Mouse (Mus musculus): ENCODE data around the gene Edar. TPM values are rescaled to one million over a fixed set of nuclear protein-coding genes. Genes with fewer than 3 reads are reported as not detected.

Gene Edar
- total RNA-seq, 2 experiments from 2014 or later, result 0.11 TPM; not detected in 1

- TF ChIP-seq CTCF (IDR thresholded peaks at IDR 0.05), result no peak
- peak; percentile 62 for DNase-seq
- no peak overlapping the region for H3K4me3 ChIP-seq
- peak overlapping the region; percentile 71 for H3K27ac ChIP-seq
- intact Hi-C loops (cut with DNase I), result no loop called here
These were observed 64.8 kb downstream of the Edar start for GRCm38 (mm10) chr10:58610484-58611261.

- intact Hi-C loops (cut with DNase I), result no loop called here
- H3K27ac ChIP-seq, result no peak overlapping the region
- TF ChIP-seq CTCF (IDR thresholded peaks at IDR 0.05), result no peak
- H3K4me3 ChIP-seq, result no peak overlapping the region
- no peak for DNase-seq
These were observed 66.6 kb downstream of the Edar start for GRCm38 (mm10) chr10:58608858-58609257.

- no peak overlapping the region for H3K27ac ChIP-seq
- DNase-seq, result no peak
- H3K4me3 ChIP-seq, result no peak overlapping the region
- intact Hi-C loops (cut with DNase I), result no loop called here
- TF ChIP-seq CTCF (IDR thresholded peaks at IDR 0.05), result no peak
These were observed 69.1 kb downstream of the Edar start for GRCm38 (mm10) chr10:58606356-58606755.

GRCm38 (mm10) chr10:58604779-58605178 lies 70.7 kb downstream of the Edar start:
- H3K27ac ChIP-seq, result peak overlapping the region; percentile 81
- no peak for TF ChIP-seq CTCF (IDR thresholded peaks at IDR 0.05)
- no peak overlapping the region for H3K4me3 ChIP-seq
- DNase-seq, result peak; percentile 90
- intact Hi-C loops (cut with DNase I), result no loop called here

- intact Hi-C loops (cut with DNase I), result no loop called here
- peak overlapping the region; percentile 48; the same call in 1 of the 2 replicates for H3K27ac ChIP-seq
These were observed 73.5 kb downstream of the Edar start for GRCm38 (mm10) chr10:58601946-58602345.

GRCm38 (mm10) chr10:58601431-58601901 lies 74.0 kb downstream of the Edar start:
- TF ChIP-seq CTCF (IDR thresholded peaks at IDR 0.05), result no peak
- H3K27ac ChIP-seq, result peak overlapping the region; percentile 48; the same call in 1 of the 2 replicates
- peak; percentile 68 for DNase-seq
- intact Hi-C loops (cut with DNase I), result no loop called here
- H3K4me3 ChIP-seq, result peak overlapping the region; percentile 29

More at GRCm38 (mm10) chr10:58601946-58602345, 73.5 kb downstream of the Edar start:
- peak overlapping the region; percentile 29 for H3K4me3 ChIP-seq
- TF ChIP-seq CTCF (IDR thresholded peaks at IDR 0.05), result no peak
- DNase-seq, result no peak

GRCm38 (mm10) chr10:58600983-58601382 lies 74.5 kb downstream of the Edar start:
- TF ChIP-seq CTCF (IDR thresholded peaks at IDR 0.05), result no peak
- no peak overlapping the region for H3K27ac ChIP-seq
- no peak overlapping the region for H3K4me3 ChIP-seq
- DNase-seq, result no peak
- intact Hi-C loops (cut with DNase I), result no loop called here

- intact Hi-C loops (cut with DNase I), result no loop called here
- H3K4me3 ChIP-seq, result no peak overlapping the region
- no peak overlapping the region for H3K27ac ChIP-seq
- TF ChIP-seq CTCF (IDR thresholded peaks at IDR 0.05), result no peak
- DNase-seq, result no peak
These were observed 75.3 kb downstream of the Edar start for GRCm38 (mm10) chr10:58600151-58600550.

GRCm38 (mm10) chr10:58595821-58596220 lies 79.6 kb downstream of the Edar start:
- intact Hi-C loops (cut with DNase I), result no loop called here
- Histone ChIP-seq H3K27ac (peak overlapping the region; percentile 61), H3K4me3 (no peak overlapping the region)
- TF ChIP-seq CTCF (IDR thresholded peaks at IDR 0.05), result no peak
- peak; percentile 21 for DNase-seq

GRCm38 (mm10) chr10:58595197-58595596 lies 80.3 kb downstream of the Edar start:
- no peak overlapping the region for H3K4me3 ChIP-seq
- TF ChIP-seq CTCF (IDR thresholded peaks at IDR 0.05), result no peak
- H3K27ac ChIP-seq, result no peak overlapping the region
- no peak for DNase-seq
- intact Hi-C loops (cut with DNase I), result no loop called here

GRCm38 (mm10) chr10:58594486-58594885 lies 81.0 kb downstream of the Edar start:
- intact Hi-C loops (cut with DNase I), result no loop called here
- no peak for DNase-seq
- Histone ChIP-seq H3K4me3 (no peak overlapping the region), H3K27ac (no peak overlapping the region)
- TF ChIP-seq CTCF (IDR thresholded peaks at IDR 0.05), result no peak

- TF ChIP-seq CTCF (IDR thresholded peaks at IDR 0.05), result no peak
- intact Hi-C loops (cut with DNase I), result no loop called here
These were observed 89.8 kb downstream of the Edar start for GRCm38 (mm10) chr10:58585427-58586223.

GRCm38 (mm10) chr10:58560521-58560920 lies 114.9 kb downstream of the Edar start:
- TF ChIP-seq CTCF (IDR thresholded peaks at IDR 0.05), result no peak
- no peak overlapping the region for H3K27ac ChIP-seq
- intact Hi-C loops (cut with DNase I), result loop anchor here (1.0 kb wide), 1 partner anchor 115 kb away; the partner anchor contains the start of gene Edar
- DNase-seq, result no peak
- no peak overlapping the region for H3K4me3 ChIP-seq

More at GRCm38 (mm10) chr10:58585427-58586223, 89.8 kb downstream of the Edar start:
- Histone ChIP-seq H3K27ac (no peak overlapping the region), H3K4me3 (no peak overlapping the region)
- no peak for DNase-seq
